Mouse (Mus musculus): ENCODE results near the gene Cldn34c4. TPM values are rescaled to one million over a fixed set of nuclear protein-coding genes. Genes with fewer than 3 reads are reported as not detected.

Cldn34c4 gene
- polyA plus RNA-seq (2015; fragmentation: Nextera tagmentation; extraction: Ambion mirVana) = not detected in 2 replicates

DNA sequence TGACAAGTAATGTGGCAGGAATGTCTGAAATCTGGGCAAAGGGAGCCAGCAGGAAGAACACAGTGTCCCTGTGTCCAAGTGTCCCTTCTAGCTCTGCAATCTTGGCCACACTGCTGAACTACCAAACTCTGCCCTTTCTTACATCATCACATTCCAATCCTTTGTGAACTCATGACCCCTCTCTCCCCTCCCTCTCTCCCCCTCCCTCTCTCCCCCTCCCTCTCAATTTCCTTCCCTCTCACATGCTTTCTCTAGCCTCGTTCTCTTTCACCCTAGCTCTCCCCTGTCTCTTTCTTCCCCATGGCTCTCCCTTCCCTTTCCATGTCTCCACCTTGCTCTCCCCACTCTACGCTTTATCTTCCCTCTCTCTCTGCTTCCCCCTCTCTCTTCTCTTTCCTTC lies at the start of gene Cldn34c4:
TSS of gene Cldn34c4 (minus strand) at position 101 of the 400 bp plus-strand sequence.
- no peaks in the 10 kb centered on the region for H3K36me3 ChIP-seq
- H3K4me1 ChIP-seq = no peaks in the 10 kb centered on the region
- no peak within 1 kb of the TSS for H3K27ac ChIP-seq
- H3K9ac ChIP-seq = no peak within 1 kb of the TSS
- no peak for ATAC-seq (ENCODE audit: low FRiP score, low read depth)
- H3K9me3 ChIP-seq = no peaks in the 10 kb centered on the region
- 60% methylated on average over 2 of the region's 2 CpGs for WGBS
- no peak within 1 kb of the TSS for H3K4me3 ChIP-seq
- H3K4me2 ChIP-seq (replicated peaks) = no peak within 1 kb of the TSS
- H3K27me3 ChIP-seq = no peaks in the 10 kb centered on the region

DNA sequence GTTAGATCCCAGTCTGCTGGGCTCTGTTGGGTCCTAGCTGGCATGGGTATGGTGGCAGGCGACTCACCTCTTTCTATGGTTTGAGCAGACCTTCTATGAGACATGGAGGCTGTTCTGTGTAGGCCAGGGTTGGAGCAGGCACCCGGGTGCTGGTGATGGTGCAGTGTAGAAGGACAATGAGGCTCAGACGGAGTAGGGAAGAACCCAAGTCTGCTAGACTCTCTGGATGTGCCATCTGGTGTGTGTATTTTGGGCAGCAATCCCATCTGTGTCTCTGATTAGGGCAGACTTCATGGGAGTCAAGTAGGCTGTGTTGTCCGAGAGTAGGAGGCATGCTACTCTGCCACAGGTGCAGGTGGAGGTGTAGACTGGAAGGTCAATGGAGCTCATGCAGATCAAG lies 10.7 kb upstream of the Cldn34c4 start:
- no peak overlapping the region for H3K27ac ChIP-seq
- ATAC-seq (ENCODE audit: low FRiP score, low read depth) = no peak
- H3K9me3 ChIP-seq = no peaks in the 10 kb centered on the region; the same call in 1 of the 2 replicates
- H3K36me3 ChIP-seq = no peaks in the 10 kb centered on the region
- no peak overlapping the region for H3K9ac ChIP-seq
- H3K27me3 ChIP-seq = no peaks in the 10 kb centered on the region
- no peaks in the 10 kb centered on the region for H3K4me1 ChIP-seq
- 73% methylated on average over 4 of the region's 4 CpGs for WGBS
- no peak overlapping the region for H3K4me3 ChIP-seq
- no peak overlapping the region for H3K4me2 ChIP-seq (replicated peaks)
